Mouse (Mus musculus) liver, embryonic 11.5 days (tissue): ENCODE measurements around the gene Zfp30. TPM values are rescaled to one million over a fixed set of nuclear protein-coding genes. Genes with fewer than 3 reads are reported as not detected.

Experiments
- ATAC-seq: fragments of 200-750 bp; cut with Nextera tagmentation; replicated peaks from 2 replicates; pipeline ENCODE4 v1.8.0; 2017; ENCODE audit warnings: moderate number of reproducible peaks, mild to moderate bottlenecking, moderate TSS enrichment, moderate library complexity; ENCODE audit not compliant: low FRiP score
- DNase-seq: peaks from one replicate; pipeline ENCODE4 v3.0.0-alpha.2; 2017; ENCODE audit warnings: low spot score
- H3K27ac ChIP-seq: fragments of 300-500 bp; sonication (generic); 2 replicates; pipeline ENCODE4 v1.5.1; 2014; ENCODE audit warnings: mild to moderate bottlenecking, low read depth, low read length, control low read depth
- H3K27me3 ChIP-seq: fragments of 300-500 bp; sonication (generic); replicated peaks from 2 replicates; pipeline ENCODE4 v1.6.1; 2014; ENCODE audit warnings: low read length, mixed read lengths; ENCODE audit not compliant: control insufficient read depth, insufficient read depth
- H3K36me3 ChIP-seq: fragments of 300-500 bp; sonication (generic); 2 replicates; pipeline ENCODE4 v1.6.1; 2014; ENCODE audit warnings: mild to moderate bottlenecking, low read length, moderate library complexity, mixed read lengths; ENCODE audit not compliant: control insufficient read depth, insufficient read depth
- H3K4me1 ChIP-seq: fragments of 300-500 bp; sonication (generic); replicated peaks from 2 replicates; pipeline ENCODE4 v1.6.1; 2014; ENCODE audit warnings: low read length, mixed read lengths; ENCODE audit not compliant: control insufficient read depth, insufficient read depth
- H3K4me2 ChIP-seq: fragments of 300-500 bp; sonication (generic); 2 replicates; pipeline ENCODE4 v1.6.1; 2014; ENCODE audit warnings: mild to moderate bottlenecking, control low read depth, moderate library complexity
- H3K4me3 ChIP-seq: fragments of 300-500 bp; sonication (generic); 2 replicates; pipeline ENCODE4 v1.5.1; 2014; ENCODE audit warnings: low read depth, low read length, control low read depth
- H3K9ac ChIP-seq: fragments of 300-500 bp; sonication (generic); 2 replicates; pipeline ENCODE4 v1.6.1; 2014; ENCODE audit warnings: low read depth, low read length, control low read depth
- H3K9me3 ChIP-seq: fragments of 300-500 bp; sonication (generic); 2 replicates; pipeline ENCODE4 v1.6.1; 2016; ENCODE audit warnings: low read length, inconsistent platforms, mixed read lengths; ENCODE audit not compliant: control insufficient read depth
- WGBS: fragments of 180-500 bp; shearing (Covaris S2); extraction: QIAGEN DNeasy Blood & Tissue Kit; methylation state at CpG from one replicate; pipeline ENCODE4 v1.1.7; 2014; 5-methylcytosine and 5-hydroxymethylcytosine counted together
- polyA plus RNA-seq: library from polyadenylated mRNA; unstranded; fragments of >200 nt; fragmentation: Nextera tagmentation; extraction: Ambion mirVana; gene quantifications from 2 replicates; pipeline ENCODE4 v1.2.1, GENCODE M21; 2014

Zfp30 gene
- polyA plus RNA-seq, 1 experiment from 2014 or later, result 2.4 TPM

- 3% methylated on average over 12 of the region's 12 CpGs for WGBS
- peak overlapping the region; percentile 77 for H3K4me3 ChIP-seq
- H3K27me3 ChIP-seq, result no peaks in the 10 kb centered on the region
- ATAC-seq (peak; percentile 34), DNase-seq (no peak)
- H3K4me2 ChIP-seq, result peak overlapping the region; percentile 97
- H3K4me1 ChIP-seq, result peaks cover 15% of the 10 kb centered on the region
- H3K36me3 ChIP-seq, result no peaks in the 10 kb centered on the region
- H3K9ac ChIP-seq, result peak overlapping the region; percentile 82
- H3K27ac ChIP-seq, result no peak overlapping the region
- H3K9me3 ChIP-seq, result no peaks in the 10 kb centered on the region
Observed at GRCm38 (mm10) chr7:29815061-29815784, 31.4 kb downstream of the Zfp30 start.

GRCm38 (mm10) chr7:29815910-29816429, 32.2 kb downstream of the Zfp30 start, which contains the start of gene Zfp790:
Gene Zfp790, plus strand, starts transcription at chr7:29816114.
- Histone ChIP-seq H3K4me1 (peaks cover 15% of the 10 kb centered on the region), H3K36me3 (no peaks in the 10 kb centered on the region), H3K9ac (peak within 1 kb of the TSS; percentile 82), H3K4me3 (peak within 1 kb of the TSS; percentile 77), H3K9me3 (no peaks in the 10 kb centered on the region), H3K27me3 (no peaks in the 10 kb centered on the region), H3K4me2 (peak within 1 kb of the TSS; percentile 97), H3K27ac (peak within 1 kb of the TSS; percentile 79)
- peak; percentile 83 for DNase-seq
- WGBS, result under 1% methylated on average over 26 of the region's 26 CpGs
- ATAC-seq, result peak; percentile 94

DNA sequence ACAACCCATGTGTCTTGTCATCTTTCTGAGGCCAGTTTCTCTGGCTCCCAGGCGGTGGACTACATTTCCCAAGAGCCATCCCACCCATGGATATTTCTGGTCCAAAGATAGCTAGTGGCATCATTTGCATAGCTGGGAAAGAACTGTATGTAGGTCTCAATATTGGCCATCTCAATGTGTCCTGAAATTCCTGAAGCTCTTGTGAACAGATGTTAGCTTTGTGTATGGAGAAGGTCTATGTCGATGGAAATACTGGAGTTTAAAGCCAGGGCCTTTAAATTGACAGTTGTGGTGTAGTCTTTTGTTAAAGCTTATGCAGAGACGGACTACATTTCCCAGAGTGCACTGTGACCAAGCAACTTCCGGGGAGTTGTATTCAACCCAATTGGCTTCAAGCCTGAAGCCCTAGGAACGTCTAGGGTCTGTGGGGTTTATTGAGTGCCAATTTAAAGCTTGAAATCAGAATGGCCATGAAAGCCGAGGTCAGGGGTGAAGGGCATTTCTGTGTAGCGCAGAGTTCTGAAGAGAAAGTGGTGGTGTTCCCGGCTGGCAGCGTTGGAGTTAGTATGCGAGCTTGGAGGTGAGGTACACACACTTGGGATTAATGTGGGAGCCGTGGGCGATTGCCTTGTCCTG, 34.9 kb downstream of the Zfp30 start:
- DNase-seq (peak; percentile 70), ATAC-seq (peak; percentile 76)
- WGBS, result 5% methylated on average over 12 of the region's 12 CpGs
- Histone ChIP-seq H3K27ac (peak overlapping the region; percentile 33), H3K9ac (peak overlapping the region; percentile 72), H3K36me3 (peaks cover 9% of the 10 kb centered on the region; the same call in 1 of the 2 replicates), H3K4me2 (peak overlapping the region; percentile 75), H3K9me3 (no peaks in the 10 kb centered on the region), H3K27me3 (no peaks in the 10 kb centered on the region), H3K4me1 (peaks cover 15% of the 10 kb centered on the region), H3K4me3 (peak overlapping the region; percentile 75)

GRCm38 (mm10) chr7:29828001-29828400, 44.2 kb downstream of the Zfp30 start:
- H3K9me3 ChIP-seq, result 0 out of 2 replicates have a peak, but pooled peaks cover 5% of the 10 kb centered on the region
- WGBS, result 92% methylated on average over 12 of the region's 12 CpGs
- no peaks in the 10 kb centered on the region for H3K27me3 ChIP-seq
- no peak overlapping the region for H3K4me3 ChIP-seq
- no peak overlapping the region for H3K27ac ChIP-seq
- no peak overlapping the region for H3K9ac ChIP-seq
- DNase-seq (no peak), ATAC-seq (no peak)
- H3K36me3 ChIP-seq, result peaks cover 50% of the 10 kb centered on the region
- H3K4me1 ChIP-seq, result no peaks in the 10 kb centered on the region
- no peak overlapping the region for H3K4me2 ChIP-seq

- no peak for ATAC-seq
- Histone ChIP-seq H3K4me1 (no peaks in the 10 kb centered on the region), H3K36me3 (peaks cover 46% of the 10 kb centered on the region)
Observed at GRCm38 (mm10) chr7:29829804-29830203, 46.0 kb downstream of the Zfp30 start.

DNA sequence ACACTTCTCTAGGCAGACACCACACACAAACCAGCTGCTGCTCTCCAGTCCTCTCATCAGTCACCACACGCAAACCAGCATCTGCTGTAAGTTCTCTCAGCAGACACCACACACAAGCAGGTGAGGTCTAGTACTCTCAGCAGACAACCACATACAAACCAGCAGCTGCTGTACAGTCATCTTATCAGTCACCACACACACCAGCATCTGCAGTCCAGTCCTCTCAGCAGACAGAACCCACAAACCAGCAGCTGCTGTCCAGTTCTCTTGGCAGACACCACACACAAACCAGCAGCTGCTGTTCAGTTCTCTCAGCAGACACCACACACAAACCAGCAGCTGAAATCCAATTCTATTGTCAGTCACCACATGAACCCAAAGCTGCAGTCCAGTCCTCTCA, 53.0 kb downstream of the Zfp30 start:
- DNase-seq (no peak), ATAC-seq (no peak)
- Histone ChIP-seq H3K4me2 (no peak overlapping the region), H3K9me3 (no peaks in the 10 kb centered on the region), H3K9ac (no peak overlapping the region), H3K27ac (no peak overlapping the region), H3K36me3 (peaks cover 3% of the 10 kb centered on the region; the same call in 1 of the 2 replicates), H3K4me1 (no peaks in the 10 kb centered on the region), H3K27me3 (no peaks in the 10 kb centered on the region), H3K4me3 (no peak overlapping the region)
- 68% methylated on average over 1 of the region's 1 CpGs for WGBS

More at GRCm38 (mm10) chr7:29829804-29830203, 46.0 kb downstream of the Zfp30 start:
- Histone ChIP-seq H3K4me2 (no peak overlapping the region), H3K9ac (no peak overlapping the region), H3K27me3 (no peaks in the 10 kb centered on the region), H3K9me3 (0 out of 2 replicates have a peak, but pooled peaks cover 5% of the 10 kb centered on the region), H3K27ac (no peak overlapping the region), H3K4me3 (no peak overlapping the region)
- DNase-seq, result no peak
- WGBS, result 92% methylated on average over 12 of the region's 12 CpGs

DNA sequence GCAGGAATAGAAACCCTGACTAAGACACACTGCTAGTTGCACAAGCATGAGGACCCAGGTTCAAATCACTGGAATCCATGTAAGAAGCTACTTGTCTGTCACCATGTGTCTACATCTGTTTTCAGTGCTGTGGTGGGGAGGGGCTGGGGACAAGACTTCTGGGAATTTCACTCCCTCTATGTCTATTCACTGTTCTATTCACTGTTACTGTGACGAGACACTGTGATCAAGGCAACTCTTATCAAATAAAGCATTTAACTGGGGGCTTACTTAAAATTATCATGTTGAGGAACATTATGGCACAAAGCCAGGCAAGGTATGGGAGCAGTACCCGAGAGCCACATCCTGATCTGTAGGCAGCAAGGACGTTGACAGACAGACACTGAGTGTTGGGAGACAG, 55.5 kb downstream of the Zfp30 start:
- H3K9ac ChIP-seq, result no peak overlapping the region
- H3K4me1 ChIP-seq, result no peaks in the 10 kb centered on the region
- WGBS, result 71% methylated on average over 3 of the region's 3 CpGs
- no peaks in the 10 kb centered on the region for H3K9me3 ChIP-seq
- no peak overlapping the region for H3K4me3 ChIP-seq
- no peaks in the 10 kb centered on the region for H3K27me3 ChIP-seq
- no peak for DNase-seq
- H3K4me2 ChIP-seq, result no peak overlapping the region
- no peak for ATAC-seq
- H3K36me3 ChIP-seq, result peaks cover 4% of the 10 kb centered on the region; the same call in 1 of the 2 replicates
- H3K27ac ChIP-seq, result no peak overlapping the region

- ATAC-seq (no peak), DNase-seq (no peak)
- WGBS, result 93% methylated on average over 1 of the region's 1 CpGs
- Histone ChIP-seq H3K9ac (no peak overlapping the region), H3K27ac (no peak overlapping the region), H3K4me1 (no peaks in the 10 kb centered on the region), H3K36me3 (peaks cover 13% of the 10 kb centered on the region), H3K4me2 (no peak overlapping the region), H3K4me3 (no peak overlapping the region), H3K9me3 (no peaks in the 10 kb centered on the region), H3K27me3 (no peaks in the 10 kb centered on the region)
Observed at GRCm38 (mm10) chr7:29842105-29842504, 58.3 kb downstream of the Zfp30 start.
